Mouse (Mus musculus) kidney, adult 2 months (tissue): ENCODE results near the gene Elk3. TPM values are rescaled to one million over a fixed set of nuclear protein-coding genes. Genes with fewer than 3 reads are reported as not detected.

Source experiments
- DNase-seq: peaks from one replicate; pipeline ENCODE4 v3.0.0; 2021
- H3K27ac ChIP-seq: fragments of 200-500 bp; 2 replicates; pipeline ENCODE4 v1.5.1; 2012; ENCODE audit warnings: low read depth, low read length, control low read depth, inconsistent platforms; ENCODE audit not compliant: insufficient read depth
- H3K27me3 ChIP-seq: fragments of 200-500 bp; replicated peaks from 2 replicates; pipeline ENCODE4 v1.6.1; 2012; ENCODE audit warnings: mild to moderate bottlenecking, moderate library complexity, low read length, inconsistent platforms; ENCODE audit not compliant: control insufficient read depth, insufficient read depth
- H3K36me3 ChIP-seq: fragments of 200-500 bp; 2 replicates; pipeline ENCODE4 v1.6.1; 2012; ENCODE audit warnings: mild to moderate bottlenecking, moderate library complexity, low read length, inconsistent platforms; ENCODE audit not compliant: control insufficient read depth, insufficient read depth
- H3K4me1 ChIP-seq: fragments of 200-500 bp; 2 replicates; pipeline ENCODE4 v1.6.1; 2011; ENCODE audit warnings: low read length; ENCODE audit not compliant: control insufficient read depth, insufficient read depth
- H3K4me3 ChIP-seq: fragments of 200-500 bp; 2 replicates; pipeline ENCODE4 v1.5.1; 2011; ENCODE audit warnings: mild to moderate bottlenecking, low read depth, low read length, control low read depth; ENCODE audit not compliant: insufficient read depth
- CTCF ChIP-seq: fragments of 200-500 bp; conservative IDR thresholded peaks from 2 replicates; pipeline ENCODE4 v1.5.1; 2011; ENCODE audit warnings: low read depth, mild to moderate bottlenecking, control low read depth, low read length, moderate library complexity, mixed read lengths; ENCODE audit not compliant: insufficient read depth, insufficient read length
- POLR2A ChIP-seq: fragments of 200-500 bp; IDR thresholded peaks from one replicate; pipeline ENCODE4 v1.6.1; 2011; ENCODE audit warnings: low read depth, low read length, control low read depth
- WGBS: fragments of 180-500 bp; shearing (Covaris S2); methylation state at CpG from one replicate; pipeline ENCODE4 v1.1.7; 2018; 5-methylcytosine and 5-hydroxymethylcytosine counted together
- polyA plus RNA-seq: library from polyadenylated mRNA; depleted of rRNA; stranded (reverse); fragments of >200 nt; gene quantifications from 2 replicates; pipeline ENCODE4 v1.2.3, GENCODE M21; 2012

Gene Elk3
- polyA plus RNA-seq, 1 experiment, result 28.1 TPM

GRCm38 (mm10) chr10:93321763-93322162, 10.8 kb upstream of the Elk3 start:
- TF ChIP-seq CTCF (no peak), POLR2A (no peak)
- Histone ChIP-seq H3K36me3 (no peaks in the 10 kb centered on the region), H3K4me1 (no peaks in the 10 kb centered on the region), H3K27ac (no peak overlapping the region), H3K27me3 (no peaks in the 10 kb centered on the region), H3K4me3 (no peak overlapping the region)
- no peak for DNase-seq

GRCm38 (mm10) chr10:93320148-93320547, 9.2 kb upstream of the Elk3 start:
- peak; percentile 53 for DNase-seq
- WGBS, result 76% methylated on average over 4 of the region's 4 CpGs
- TF ChIP-seq CTCF (no peak), POLR2A (no peak)

GRCm38 (mm10) chr10:93319526-93320063, 8.7 kb upstream of the Elk3 start:
- 56% methylated on average over 7 of the region's 7 CpGs for WGBS
- Histone ChIP-seq H3K4me3 (no peak overlapping the region), H3K4me1 (no peaks in the 10 kb centered on the region), H3K27ac (peak overlapping the region; percentile 41), H3K36me3 (no peaks in the 10 kb centered on the region), H3K27me3 (no peaks in the 10 kb centered on the region)
- peak; percentile 64 for DNase-seq
- TF ChIP-seq POLR2A (no peak), CTCF (no peak)

More at GRCm38 (mm10) chr10:93320148-93320547, 9.2 kb upstream of the Elk3 start:
- Histone ChIP-seq H3K4me3 (no peak overlapping the region), H3K4me1 (no peaks in the 10 kb centered on the region), H3K27me3 (no peaks in the 10 kb centered on the region), H3K36me3 (no peaks in the 10 kb centered on the region), H3K27ac (peak overlapping the region; percentile 13; the same call in 1 of the 2 replicates)

- TF ChIP-seq POLR2A (no peak), CTCF (no peak)
- no peaks in the 10 kb centered on the region for H3K4me1 ChIP-seq
- no peaks in the 10 kb centered on the region for H3K27me3 ChIP-seq
- H3K27ac ChIP-seq, result peak overlapping the region; percentile 93
- 56% methylated on average over 6 of the region's 6 CpGs for WGBS
- no peak overlapping the region for H3K4me3 ChIP-seq
- H3K36me3 ChIP-seq, result no peaks in the 10 kb centered on the region
- DNase-seq, result peak; percentile 42
These were observed 6.0 kb upstream of the Elk3 start for GRCm38 (mm10) chr10:93316909-93317308.

GRCm38 (mm10) chr10:93311576-93311975, 641 bp upstream of the Elk3 start:
- Histone ChIP-seq H3K4me3 (no peak overlapping the region), H3K36me3 (no peaks in the 10 kb centered on the region), H3K4me1 (no peaks in the 10 kb centered on the region), H3K27me3 (no peaks in the 10 kb centered on the region), H3K27ac (no peak overlapping the region; the same call in 1 of the 2 replicates)
- DNase-seq, result no peak
- TF ChIP-seq POLR2A (no peak), CTCF (no peak)
- 11% methylated on average over 4 of the region's 4 CpGs for whole genome bisulfite sequencing

- Histone ChIP-seq H3K27ac (peak overlapping the region; percentile 86), H3K4me3 (peak overlapping the region; percentile 89), H3K27me3 (no peaks in the 10 kb centered on the region), H3K4me1 (no peaks in the 10 kb centered on the region), H3K36me3 (no peaks in the 10 kb centered on the region)
- no peak for DNase-seq
- WGBS, result 0% methylated on average over 43 of the region's 43 CpGs
- TF ChIP-seq CTCF, result no peak
- no peak for TF ChIP-seq POLR2A
These were observed 857 bp downstream of the Elk3 start for GRCm38 (mm10) chr10:93309934-93310621.

- TF ChIP-seq CTCF, result no peak
- no peak for TF ChIP-seq POLR2A
- peak overlapping the region; percentile 89 for H3K4me3 ChIP-seq
- no peaks in the 10 kb centered on the region for H3K4me1 ChIP-seq
- H3K27me3 ChIP-seq, result no peaks in the 10 kb centered on the region
- no peaks in the 10 kb centered on the region for H3K36me3 ChIP-seq
- WGBS, result 2% methylated on average over 23 of the region's 23 CpGs
- H3K27ac ChIP-seq, result peak overlapping the region; percentile 86
- DNase-seq, result peak; percentile 78
These were observed 1.6 kb downstream of the Elk3 start for GRCm38 (mm10) chr10:93309131-93309933.
